Comparison of ENCODE assay signal across 9 mouse cellular contexts in the genomic region with DNA sequence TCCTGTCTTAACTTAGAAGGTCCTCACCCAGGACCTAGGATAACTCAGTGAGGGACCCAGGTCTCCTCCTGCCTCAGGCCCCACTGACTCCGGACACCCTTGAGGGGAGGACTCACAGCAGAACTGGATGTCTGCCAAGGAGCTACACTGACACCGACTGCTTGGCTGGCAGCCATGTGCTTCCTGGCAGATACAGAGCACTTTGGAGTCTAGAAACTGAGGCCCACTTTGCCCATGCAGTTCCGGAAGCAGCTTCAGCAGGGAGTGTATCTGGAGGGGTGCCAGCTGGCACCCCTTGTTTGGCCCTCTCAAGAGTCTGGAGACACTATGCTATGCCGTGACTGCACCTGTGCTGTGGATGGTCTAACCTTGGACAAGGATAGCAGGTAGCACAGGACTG. TPM values are rescaled to one million over a fixed set of nuclear protein-coding genes. Genes with fewer than 3 reads are reported as not detected.
DNase-seq lines count a peak whose midpoint lies in the region; ATAC-seq and TF ChIP-seq lines count a peak whose summit lies in the region.
"Had no signal": no experiment of that assay in that cellular context is flagged by ENCODE, and none has a peak within 500 bp of the region (broad histone marks: within the 10 kb centered on the region; RNA-seq: fewer than 3 reads in every experiment).

No protein-coding gene starts in this region.

- peak; percentile 84 for DNase-seq in kidney, adult 18-20 months
- peak; percentile 83 for DNase-seq in Patski (ENCODE audit: low read depth, low spot score)
- peak; percentile 67 to 73 for DNase-seq in left cerebral cortex, postnatal 36 days (ENCODE audit: low spot score in 2 of 2)
- peak; percentile 83 for DNase-seq in right cerebral cortex, postnatal 14 days
- DNase-seq in spleen, adult 12 weeks (ENCODE audit: low spot score), result no peak

- in situ Hi-C loops in Patski (cut with MboI; ENCODE audit: low pct_unique_long_range_greater_than_20kb), result loop anchor here (10.0 kb wide), 1 partner anchor 101 kb away; no protein-coding TSS in a partner anchor

- ATAC-seq in kidney, embryonic 14.5 days (ENCODE audit: low FRiP score, low TSS enrichment), result no peak
- peak; percentile 9 for ATAC-seq in Patski
- 0 out of 2 replicates have a peak, but pooled peaks have one; percentile 43 for ATAC-seq in embryonic facial prominence, embryonic 15.5 days (ENCODE audit: insufficient number of reproducible peaks, low FRiP score, low TSS enrichment, low read depth)
- ATAC-seq in hindbrain, embryonic 15.5 days (ENCODE audit: low FRiP score, low read depth), result peak; percentile 31; the same call in 1 of the 2 replicates

- POLR2A ChIA-PET in Patski (lab: Charles Lee), result interaction anchor here (0.6 kb wide), 1 partner anchor 15 kb away, joined by 3 read pairs; no protein-coding TSS in a partner anchor

- no peaks in the 10 kb centered on the region for H3K4me1 ChIP-seq in kidney, embryonic 14.5 days (ENCODE audit: control insufficient read depth, insufficient read depth, low read length)
- H3K4me1 ChIP-seq in embryonic facial prominence, embryonic 15.5 days, result peaks cover 28% of the 10 kb centered on the region
- peaks cover 33% of the 10 kb centered on the region for H3K4me1 ChIP-seq in hindbrain, embryonic 15.5 days (replicated peaks)

- H3K27ac ChIP-seq in kidney, embryonic 14.5 days (ENCODE audit: low read depth, low read length), result no peak overlapping the region
- no peak overlapping the region for H3K27ac ChIP-seq in embryonic facial prominence, embryonic 15.5 days (replicated peaks)
- H3K27ac ChIP-seq in hindbrain, embryonic 15.5 days (replicated peaks), result peak overlapping the region; percentile 12; the same call in 1 of the 2 replicates

- intact Hi-C loops in left cerebral cortex, postnatal 36 days (cut with DNase I), result no loop called here

- H3K4me2 ChIP-seq in kidney, embryonic 14.5 days (replicated peaks; ENCODE audit: low read depth, low read length), result no peak overlapping the region
- H3K4me2 ChIP-seq in embryonic facial prominence, embryonic 15.5 days (replicated peaks), result no peak overlapping the region
- no peak overlapping the region for H3K4me2 ChIP-seq in hindbrain, embryonic 15.5 days

- no peak overlapping the region for H3K4me3 ChIP-seq in kidney, embryonic 14.5 days (ENCODE audit: low read length)
- no peak overlapping the region for H3K4me3 ChIP-seq in embryonic facial prominence, embryonic 15.5 days (replicated peaks)
- no peak overlapping the region for H3K4me3 ChIP-seq in hindbrain, embryonic 15.5 days

- peaks cover 13% of the 10 kb centered on the region; the same call in 1 of the 2 replicates for H3K27me3 ChIP-seq in kidney, embryonic 14.5 days (ENCODE audit: control insufficient read depth, insufficient read depth, low read length)
- no peaks in the 10 kb centered on the region for H3K27me3 ChIP-seq in Patski
- H3K27me3 ChIP-seq in embryonic facial prominence, embryonic 15.5 days, result peaks cover 16% of the 10 kb centered on the region
- H3K27me3 ChIP-seq in hindbrain, embryonic 15.5 days, result peaks cover 17% of the 10 kb centered on the region

- 46% methylated on average over 4 of the region's 4 CpGs for WGBS in kidney, embryonic 14.5 days
- WGBS in embryonic facial prominence, embryonic 15.5 days, result 14% methylated on average over 4 of the region's 4 CpGs
- WGBS in hindbrain, embryonic 15.5 days, result 38% methylated on average over 4 of the region's 4 CpGs

- H3K36me3 ChIP-seq in kidney, embryonic 14.5 days (ENCODE audit: control insufficient read depth, insufficient read depth, low read length), result no peaks in the 10 kb centered on the region
- no peaks in the 10 kb centered on the region for H3K36me3 ChIP-seq in embryonic facial prominence, embryonic 15.5 days
- H3K36me3 ChIP-seq in hindbrain, embryonic 15.5 days, result no peaks in the 10 kb centered on the region

- CTCF ChIA-PET in Patski (lab: Charles Lee), result interaction anchor here (1.0 to 4.1 kb wide), 7 partner anchors 9 to 157 kb away, joined by 3 to 14 read pairs (median 5); a partner anchor contains a TSS

- no peak overlapping the region for H3K9ac ChIP-seq in kidney, embryonic 14.5 days (ENCODE audit: low read depth, low read length)
- no peak overlapping the region for H3K9ac ChIP-seq in embryonic facial prominence, embryonic 15.5 days
- no peak overlapping the region for H3K9ac ChIP-seq in hindbrain, embryonic 15.5 days

- no peaks in the 10 kb centered on the region for H3K9me3 ChIP-seq in kidney, embryonic 14.5 days (ENCODE audit: control insufficient read depth, low read length)
- H3K9me3 ChIP-seq in embryonic facial prominence, embryonic 15.5 days (replicated peaks), result no peaks in the 10 kb centered on the region
- H3K9me3 ChIP-seq in hindbrain, embryonic 15.5 days, result no peaks in the 10 kb centered on the region

- TF ChIP-seq CTCF in Patski (IDR thresholded peaks at IDR 0.05), result no peak

RNA-seq across cellular contexts. Expression of a gene that starts 9.7 kb away (rescaled TPM):
- polyA plus RNA-seq in kidney, embryonic 14.5 days (2014; fragmentation: Nextera tagmentation; extraction: Ambion mirVana), result 20.6 and 21.5 TPM in 2 replicates
- 6.4 TPM for polyA plus RNA-seq in Patski (2021)
- 17.9 and 18.8 TPM in 2 replicates for polyA plus RNA-seq in embryonic facial prominence, embryonic 15.5 days (2015; fragmentation: Nextera tagmentation; extraction: Ambion mirVana)
- polyA plus RNA-seq in hindbrain, embryonic 15.5 days (2015; fragmentation: Nextera tagmentation; extraction: Ambion mirVana), result 16.2 and 17.3 TPM in 2 replicates
- total RNA-seq in left cerebral cortex, postnatal 36 days (2021), result 1 to 10 TPM; 7.5 to 9.4 TPM

RNA-seq across cellular contexts. Expression of a gene that starts 11.9 kb away (rescaled TPM):
- polyA plus RNA-seq in kidney, embryonic 14.5 days (2014; fragmentation: Nextera tagmentation; extraction: Ambion mirVana), result not detected in 2 replicates
- polyA plus RNA-seq in Patski (2021), result 3.3 TPM
- 0.60 and 1.9 TPM in 2 replicates for polyA plus RNA-seq in embryonic facial prominence, embryonic 15.5 days (2015; fragmentation: Nextera tagmentation; extraction: Ambion mirVana)
- polyA plus RNA-seq in hindbrain, embryonic 15.5 days (2015; fragmentation: Nextera tagmentation; extraction: Ambion mirVana), result 0.98 TPM in 1 of 2 replicates, not detected in the other
- total RNA-seq in left cerebral cortex, postnatal 36 days (2021), result under 1 TPM; 0.52 to 0.54 TPM
- polyA plus RNA-seq: limb, embryonic 11.5 days had no signal

RNA-seq across cellular contexts. Expression of a gene that starts 18.8 kb away (rescaled TPM):
- 43.5 and 72.9 TPM in 2 replicates for polyA plus RNA-seq in kidney, embryonic 14.5 days (2014; fragmentation: Nextera tagmentation; extraction: Ambion mirVana)
- polyA plus RNA-seq in Patski (2021), result 2.6 TPM
- 30.5 and 36.9 TPM in 2 replicates for polyA plus RNA-seq in embryonic facial prominence, embryonic 15.5 days (2015; fragmentation: Nextera tagmentation; extraction: Ambion mirVana)
- polyA plus RNA-seq in hindbrain, embryonic 15.5 days (2015; fragmentation: Nextera tagmentation; extraction: Ambion mirVana), result 17.1 and 19.1 TPM in 2 replicates
- 1 to 10 TPM; 6.4 to 9.1 TPM for total RNA-seq in left cerebral cortex, postnatal 36 days (2021)

RNA-seq across cellular contexts. Expression of a gene that starts 24.9 kb away (rescaled TPM):
- 85.5 and 112 TPM in 2 replicates for polyA plus RNA-seq in kidney, embryonic 14.5 days (2014; fragmentation: Nextera tagmentation; extraction: Ambion mirVana)
- 35.2 TPM for polyA plus RNA-seq in Patski (2021)
- 84.9 and 92.8 TPM in 2 replicates for polyA plus RNA-seq in embryonic facial prominence, embryonic 15.5 days (2015; fragmentation: Nextera tagmentation; extraction: Ambion mirVana)
- 121 and 135 TPM in 2 replicates for polyA plus RNA-seq in hindbrain, embryonic 15.5 days (2015; fragmentation: Nextera tagmentation; extraction: Ambion mirVana)
- total RNA-seq in left cerebral cortex, postnatal 36 days (2021), result 10 to 100 TPM; 58.7 to 65.2 TPM

RNA-seq across cellular contexts. Expression of a gene that starts 29.1 kb away (rescaled TPM):
- 5.8 and 7.2 TPM in 2 replicates for polyA plus RNA-seq in kidney, embryonic 14.5 days (2014; fragmentation: Nextera tagmentation; extraction: Ambion mirVana)
- polyA plus RNA-seq in Patski (2021), result 21.9 TPM
- polyA plus RNA-seq in embryonic facial prominence, embryonic 15.5 days (2015; fragmentation: Nextera tagmentation; extraction: Ambion mirVana), result 5.7 and 6.6 TPM in 2 replicates
- polyA plus RNA-seq in hindbrain, embryonic 15.5 days (2015; fragmentation: Nextera tagmentation; extraction: Ambion mirVana), result 14.3 and 15.7 TPM in 2 replicates
- 10 to 100 TPM; 32.9 to 35.1 TPM for total RNA-seq in left cerebral cortex, postnatal 36 days (2021)
